In genomic region chr17:31635781-31636180, GRCm38 (mm10) we compare ENCODE assay signal across 9 mouse cellular contexts. TPM values are rescaled to one million over a fixed set of nuclear protein-coding genes. Genes with fewer than 3 reads are reported as not detected.
DNase-seq lines count a peak whose midpoint lies in the region; ATAC-seq and TF ChIP-seq lines count a peak whose summit lies in the region.
"Had no signal": no experiment of that assay in that cellular context is flagged by ENCODE, and none has a peak within 500 bp of the region (broad histone marks: within the 10 kb centered on the region; RNA-seq: fewer than 3 reads in every experiment).

No protein-coding gene starts in this region.

- H3K9ac ChIP-seq in liver, adult 2 months (ENCODE audit: low read depth, low read length): peak overlapping the region; percentile 84
- H3K9ac ChIP-seq in embryonic facial prominence, embryonic 14.5 days (ENCODE audit: low read depth, low read length): no peak overlapping the region
- H3K9ac ChIP-seq in kidney, embryonic 16.5 days (replicated peaks; ENCODE audit: low read length): no peak overlapping the region
- no peak overlapping the region for H3K9ac ChIP-seq in neural tube, embryonic 13.5 days

- H3K27me3 ChIP-seq in liver, adult 2 months (ENCODE audit: control insufficient read depth, insufficient read depth, low read length): no peaks in the 10 kb centered on the region
- peaks cover 19% of the 10 kb centered on the region for H3K27me3 ChIP-seq in embryonic facial prominence, embryonic 14.5 days (replicated peaks; ENCODE audit: control insufficient read depth, insufficient read depth, low read length)
- H3K27me3 ChIP-seq in kidney, embryonic 16.5 days (ENCODE audit: insufficient read depth, low read length): peaks cover 16% of the 10 kb centered on the region
- H3K27me3 ChIP-seq in neural tube, embryonic 13.5 days: peaks cover 32% of the 10 kb centered on the region
- H3K27me3 ChIP-seq: Patski had no signal

- ATAC-seq in embryonic facial prominence, embryonic 14.5 days (ENCODE audit: low read depth): no peak
- ATAC-seq in kidney, embryonic 16.5 days (ENCODE audit: low FRiP score, low TSS enrichment): no peak
- no peak for ATAC-seq in neural tube, embryonic 13.5 days (ENCODE audit: low read depth)
- ATAC-seq: Patski had no signal

- H3K4me2 ChIP-seq in embryonic facial prominence, embryonic 14.5 days (ENCODE audit: low read depth, low read length): peak overlapping the region; percentile 86
- H3K4me2 ChIP-seq in kidney, embryonic 16.5 days (replicated peaks; ENCODE audit: low read depth, low read length): peak overlapping the region; percentile 99; the same call in 1 of the 2 replicates
- peak overlapping the region; percentile 95 for H3K4me2 ChIP-seq in neural tube, embryonic 13.5 days

- no peaks in the 10 kb centered on the region for H3K9me3 ChIP-seq in embryonic facial prominence, embryonic 14.5 days (ENCODE audit: control insufficient read depth, low read length)
- no peaks in the 10 kb centered on the region for H3K9me3 ChIP-seq in kidney, embryonic 16.5 days (ENCODE audit: low read length)
- H3K9me3 ChIP-seq in neural tube, embryonic 13.5 days: no peaks in the 10 kb centered on the region

- peak overlapping the region; percentile 83 for H3K4me3 ChIP-seq in liver, adult 2 months (ENCODE audit: insufficient read depth, low read depth, low read length)
- no peak overlapping the region for H3K4me3 ChIP-seq in embryonic facial prominence, embryonic 14.5 days (ENCODE audit: low read depth, low read length)
- H3K4me3 ChIP-seq in kidney, embryonic 16.5 days (ENCODE audit: low read length): no peak overlapping the region
- peak overlapping the region; percentile 53 for H3K4me3 ChIP-seq in neural tube, embryonic 13.5 days

- H3K4me1 ChIP-seq in liver, adult 2 months (ENCODE audit: control insufficient read depth, insufficient read depth, low read length): peaks cover 31% of the 10 kb centered on the region
- peaks cover 14% of the 10 kb centered on the region for H3K4me1 ChIP-seq in embryonic facial prominence, embryonic 14.5 days (ENCODE audit: control insufficient read depth, insufficient read depth, low read length)
- H3K4me1 ChIP-seq in kidney, embryonic 16.5 days (ENCODE audit: insufficient read depth, low read length): peaks cover 11% of the 10 kb centered on the region
- H3K4me1 ChIP-seq in neural tube, embryonic 13.5 days (replicated peaks): peaks cover 24% of the 10 kb centered on the region

- TF ChIP-seq CTCF in liver, adult 2 months (IDR thresholded peaks at IDR 0.05; ENCODE audit: low read depth, low read length): no peak

- H3K36me3 ChIP-seq in liver, adult 2 months (ENCODE audit: control insufficient read depth, insufficient read depth, low read length): no peaks in the 10 kb centered on the region
- H3K36me3 ChIP-seq in embryonic facial prominence, embryonic 14.5 days (ENCODE audit: control insufficient read depth, insufficient read depth, low read length): no peaks in the 10 kb centered on the region
- H3K36me3 ChIP-seq in kidney, embryonic 16.5 days (ENCODE audit: insufficient read depth, low read length): no peaks in the 10 kb centered on the region
- H3K36me3 ChIP-seq in neural tube, embryonic 13.5 days: no peaks in the 10 kb centered on the region

- TF ChIP-seq POLR2A in liver, adult 2 months (IDR thresholded peaks at IDR 0.05; ENCODE audit: extremely low read depth, insufficient read depth, low read length): peak; percentile 37; the same call in 1 of the 2 replicates

- 18% methylated on average over 11 of the region's 11 CpGs for WGBS in liver, adult 2 months
- 57% methylated on average over 11 of the region's 11 CpGs for WGBS in embryonic facial prominence, embryonic 14.5 days
- 62% methylated on average over 11 of the region's 11 CpGs for WGBS in kidney, embryonic 16.5 days
- 56% methylated on average over 11 of the region's 11 CpGs for whole genome bisulfite sequencing in neural tube, embryonic 13.5 days

- peak overlapping the region; percentile 95 for H3K27ac ChIP-seq in liver, adult 2 months (replicated peaks; ENCODE audit: insufficient read depth, low read depth, low read length)
- H3K27ac ChIP-seq in embryonic facial prominence, embryonic 14.5 days (replicated peaks; ENCODE audit: low read depth, low read length): no peak overlapping the region
- H3K27ac ChIP-seq in kidney, embryonic 16.5 days (ENCODE audit: low read length): no peak overlapping the region
- no peak overlapping the region for H3K27ac ChIP-seq in neural tube, embryonic 13.5 days (replicated peaks)

- peaks cover 10% of the 10 kb centered on the region; the same call in 1 of the 2 replicates for H3K79me2 ChIP-seq in liver, adult 2 months (ENCODE audit: control insufficient read depth, insufficient read depth, low read length)

- DNase-seq in liver, adult 2 months (ENCODE audit: extremely low read depth, low read depth, low spot score): peak; percentile 95
- no peak for DNase-seq in liver
- DNase-seq in embryonic facial prominence, embryonic 14.5 days (ENCODE audit: low spot score): no peak
- no peak for DNase-seq in thymus, postnatal 0 days (ENCODE audit: low spot score)
- DNase-seq in frontal cortex, postnatal 14 days (ENCODE audit: low spot score in 2 of 2): no peak

RNA-seq across cellular contexts. Expression of gene Cbs, which starts 1.3 kb away (rescaled TPM):
- 236 and 490 TPM in 2 replicates for total RNA-seq in liver, adult 2 months (2014; rRNA removed)
- polyA plus RNA-seq in liver, adult 2 months (2012; rRNA removed): 782 and 968 TPM in 2 replicates
- polyA plus RNA-seq in embryonic facial prominence, embryonic 14.5 days (2014; fragmentation: Nextera tagmentation; extraction: Ambion mirVana): 3.9 and 4.8 TPM in 2 replicates
- 3.8 and 5.0 TPM in 2 replicates for polyA plus RNA-seq in kidney, embryonic 16.5 days (2015; fragmentation: Nextera tagmentation; extraction: Ambion mirVana)
- polyA plus RNA-seq in neural tube, embryonic 13.5 days (2015; fragmentation: Nextera tagmentation; extraction: Ambion mirVana): 6.9 and 8.3 TPM in 2 replicates
- 0.71 and 0.88 TPM in 2 replicates for polyA plus RNA-seq in thymus, postnatal 0 days (2015; fragmentation: Nextera tagmentation; extraction: Ambion mirVana)

RNA-seq across cellular contexts. Expression of gene U2af1, which starts 22.9 kb away (rescaled TPM):
- 53.5 and 57.1 TPM in 2 replicates for total RNA-seq in liver, adult 2 months (2014; rRNA removed)
- polyA plus RNA-seq in liver, adult 2 months (2012; rRNA removed): 40.4 and 42.7 TPM in 2 replicates
- polyA plus RNA-seq in embryonic facial prominence, embryonic 14.5 days (2014; fragmentation: Nextera tagmentation; extraction: Ambion mirVana): 134 and 139 TPM in 2 replicates
- polyA plus RNA-seq in kidney, embryonic 16.5 days (2015; fragmentation: Nextera tagmentation; extraction: Ambion mirVana): 262 and 338 TPM in 2 replicates
- 239 and 248 TPM in 2 replicates for polyA plus RNA-seq in neural tube, embryonic 13.5 days (2015; fragmentation: Nextera tagmentation; extraction: Ambion mirVana)
- 361 and 388 TPM in 2 replicates for polyA plus RNA-seq in thymus, postnatal 0 days (2015; fragmentation: Nextera tagmentation; extraction: Ambion mirVana)

RNA-seq across cellular contexts. Expression of gene Cryaa, which starts 41.8 kb away (rescaled TPM):
- not detected in 2 replicates for total RNA-seq in liver, adult 2 months (2014; rRNA removed)
- polyA plus RNA-seq in liver, adult 2 months (2012; rRNA removed): not detected in 2 replicates
- 0.41 and 0.89 TPM in 2 replicates for polyA plus RNA-seq in embryonic facial prominence, embryonic 14.5 days (2014; fragmentation: Nextera tagmentation; extraction: Ambion mirVana)
- polyA plus RNA-seq in kidney, embryonic 16.5 days (2015; fragmentation: Nextera tagmentation; extraction: Ambion mirVana): not detected in 2 replicates
- not detected in 2 replicates for polyA plus RNA-seq in neural tube, embryonic 13.5 days (2015; fragmentation: Nextera tagmentation; extraction: Ambion mirVana)
- 2.3 and 2.8 TPM in 2 replicates for polyA plus RNA-seq in thymus, postnatal 0 days (2015; fragmentation: Nextera tagmentation; extraction: Ambion mirVana)
- polyA plus RNA-seq: limb, embryonic 11.5 days; Patski had no signal

Comparison
In these comparisons a context has a peak if more than half of its experiments do, and no peak if none do; other contexts are left out.
1. H3K4me3 ChIP-seq: peak in liver, adult 2 months (single experiment) and neural tube, embryonic 13.5 days (single experiment); none in embryonic facial prominence, embryonic 14.5 days (single experiment) and kidney, embryonic 16.5 days (single experiment).
2. RNA of gene Cbs, which starts 1.3 kb away (polyA plus RNA-seq): 782 to 968 TPM in liver, adult 2 months; 6.9 to 8.3 TPM in neural tube, embryonic 13.5 days, 3.8 to 5.0 TPM in kidney, embryonic 16.5 days, 3.9 to 4.8 TPM in embryonic facial prominence, embryonic 14.5 days and 0.71 to 0.88 TPM in thymus, postnatal 0 days; every median in the first group is over 10 times any median in the second.
3. Peak in every context shown above with its lines, with median percentiles within 50 percentile points of each other: H3K4me2 ChIP-seq.